Mouse (Mus musculus) gastrocnemius, adult 2 months (tissue): Measurements from ENCODE around the gene Stx5a. TPM values are rescaled to one million over a fixed set of nuclear protein-coding genes. Genes with fewer than 3 reads are reported as not detected.

ENCODE experiments used
- DNase-seq: peaks from one replicate; pipeline ENCODE4 v3.0.0; 2022
- H3K27ac ChIP-seq: fragments of 200-600 bp; 2 replicates; pipeline ENCODE4 v1.8.1; 2022; ENCODE audit warnings: mild to moderate bottlenecking
- H3K4me3 ChIP-seq: fragments of 200-600 bp; 2 replicates; pipeline ENCODE4 v1.8.1; 2022; ENCODE audit warnings: mild to moderate bottlenecking, moderate library complexity
- CTCF ChIP-seq: fragments of 200-600 bp; IDR thresholded peaks from 2 replicates; pipeline ENCODE4 v1.8.1; 2022; ENCODE audit warnings: antibody characterized with exemption, mild to moderate bottlenecking, moderate library complexity
- intact Hi-C: fragments of 180-260 bp; cut with DNase I; formaldehyde crosslinking; loops from one replicate; pipeline ENCODE4 v1.15.1; 2025
- total RNA-seq, 2 experiments: library from RNA; stranded (reverse); gene quantifications; 2 replicates each; pipeline ENCODE4 v1.2.3; 2021

The Stx5a gene
- total RNA-seq, 2 experiments from 2014 or later, result 20.8 to 22.1 TPM

GRCm38 (mm10) chr19:8735389-8736159 is 5.6 kb upstream of the Stx5a start, which contains the start of gene Wdr74:
Gene Wdr74 (plus strand): TSS chr19:8735827.
- peak within 1 kb of the TSS; percentile 95 for H3K27ac ChIP-seq
- DNase-seq, result peak; percentile 95
- TF ChIP-seq CTCF, result no peak
- peak within 1 kb of the TSS; percentile 87 for H3K4me3 ChIP-seq
- intact Hi-C loops, result no loop called here

- no peak for DNase-seq
- peak overlapping the region; percentile 87 for H3K4me3 ChIP-seq
- TF ChIP-seq CTCF, result no peak
- intact Hi-C loops, result no loop called here
- peak overlapping the region; percentile 95 for H3K27ac ChIP-seq
These were observed 5.1 kb upstream of the Stx5a start for GRCm38 (mm10) chr19:8736160-8736467.

GRCm38 (mm10) chr19:8738911-8739310 is 2.3 kb upstream of the Stx5a start:
- no peak for DNase-seq
- no peak for TF ChIP-seq CTCF
- no peak overlapping the region for H3K4me3 ChIP-seq
- no peak overlapping the region for H3K27ac ChIP-seq
- intact Hi-C loops, result no loop called here

- intact Hi-C loops, result loop anchor here (2.0 kb wide), 1 partner anchor 17 kb away; the partner anchor contains the start of gene Nxf1
- no peak for TF ChIP-seq CTCF
- Histone ChIP-seq H3K4me3 (no peak overlapping the region), H3K27ac (no peak overlapping the region)
- no peak for DNase-seq
These were observed 1.6 kb upstream of the Stx5a start for GRCm38 (mm10) chr19:8739646-8740045.

- no peak for TF ChIP-seq CTCF
- peak within 1 kb of the TSS; percentile 74 for H3K4me3 ChIP-seq
- intact Hi-C loops, result loop anchor here (2.0 kb wide), 1 partner anchor 16 kb away; the partner anchor contains the start of gene Nxf1
- DNase-seq, result peak; percentile 26
- H3K27ac ChIP-seq, result peak within 1 kb of the TSS; percentile 99
These were observed 610 bp upstream of the Stx5a start, which contains the start of gene 1700092M07Rik for GRCm38 (mm10) chr19:8740603-8741002. Gene 1700092M07Rik (plus strand): TSS chr19:8740718.

- peak; percentile 26 for DNase-seq
- no peak for TF ChIP-seq CTCF
- intact Hi-C loops, result no loop called here
These were observed 963 bp downstream of the Stx5a start for GRCm38 (mm10) chr19:8742176-8742575.

GRCm38 (mm10) chr19:8745382-8745781 is 4.2 kb downstream of the Stx5a start:
- Histone ChIP-seq H3K27ac (no peak overlapping the region), H3K4me3 (no peak overlapping the region)
- intact Hi-C loops, result no loop called here
- no peak for DNase-seq
- TF ChIP-seq CTCF, result no peak

More at GRCm38 (mm10) chr19:8742176-8742575, 963 bp downstream of the Stx5a start:
- H3K4me3 ChIP-seq, result peak overlapping the region; percentile 74
- H3K27ac ChIP-seq, result peak overlapping the region; percentile 99

GRCm38 (mm10) chr19:8747368-8747767 is 6.2 kb downstream of the Stx5a start:
- Histone ChIP-seq H3K4me3 (no peak overlapping the region), H3K27ac (no peak overlapping the region)
- intact Hi-C loops, result no loop called here
- peak; percentile 44; the same call in 1 of the 2 replicates for TF ChIP-seq CTCF
- DNase-seq, result no peak

- no peak for DNase-seq
- intact Hi-C loops, result loop anchor here (2.0 kb wide), 1 partner anchor 15 kb away; the partner anchor contains the start of genes 1700092M07Rik and Stx5a
- no peak for TF ChIP-seq CTCF
- H3K4me3 ChIP-seq, result peak overlapping the region; percentile 84
- H3K27ac ChIP-seq, result no peak overlapping the region; the same call in 1 of the 2 replicates
These were observed 14.4 kb downstream of the Stx5a start for GRCm38 (mm10) chr19:8755652-8756051.

- TF ChIP-seq CTCF, result no peak
- DNase-seq, result peak; percentile 96
- intact Hi-C loops, result loop anchor here (2.0 kb wide), 1 partner anchor 16 kb away; the partner anchor contains the start of genes 1700092M07Rik and Stx5a
- peak within 1 kb of the TSS; percentile 97 for H3K27ac ChIP-seq
- H3K4me3 ChIP-seq, result peak within 1 kb of the TSS; percentile 84
These were observed 15.6 kb downstream of the Stx5a start, which contains the start of gene Nxf1 for GRCm38 (mm10) chr19:8756635-8757387. Gene Nxf1 (plus strand): TSS chr19:8757073.

- H3K4me3 ChIP-seq, result peak overlapping the region; percentile 84
- peak overlapping the region; percentile 97 for H3K27ac ChIP-seq
- no peak for DNase-seq
- intact Hi-C loops, result loop anchor here (2.0 kb wide), 1 partner anchor 17 kb away; the partner anchor contains the start of genes 1700092M07Rik and Stx5a
- TF ChIP-seq CTCF, result no peak
These were observed 16.3 kb downstream of the Stx5a start for GRCm38 (mm10) chr19:8757471-8757998.

GRCm38 (mm10) chr19:8758899-8759298 is 17.7 kb downstream of the Stx5a start:
- H3K4me3 ChIP-seq, result no peak overlapping the region
- intact Hi-C loops, result no loop called here
- no peak for DNase-seq
- no peak for TF ChIP-seq CTCF
- no peak overlapping the region for H3K27ac ChIP-seq
